Mouse (Mus musculus) central nervous system, embryonic 18 days (tissue): Measurements from ENCODE around the gene Dtnbp1. TPM values are rescaled to one million over a fixed set of nuclear protein-coding genes. Genes with fewer than 3 reads are reported as not detected.

Experiments
- polyA plus RNA-seq: library from polyadenylated mRNA; depleted of rRNA; stranded (reverse); fragments of >200 nt; gene quantifications from 2 replicates; pipeline ENCODE4 v1.2.3, GENCODE M21; 2012; rRNA removed

The Dtnbp1 gene
- polyA plus RNA-seq = 123 and 126 TPM in 2 replicates

GRCm38 (mm10) chr13:45001911-45002615 lies at the start of gene Dtnbp1:
Gene Dtnbp1, minus strand, starts transcription at chr13:45002147.

Other genes starting within 250 kb of the Dtnbp1 start
- gene Gm9817, start 76.5 kb upstream of the Dtnbp1 start, polyA plus RNA-seq = 0.03 and 0.11 TPM in 2 replicates